Mouse (Mus musculus) testis, postnatal 10 days (tissue): Measurements from ENCODE around the gene Dop1a.

Experiments used
- DNase-seq: peaks from one replicate; pipeline ENCODE4 v3.0.0; 2021; ENCODE audit warnings: low spot score

The Dop1a gene

DNA sequence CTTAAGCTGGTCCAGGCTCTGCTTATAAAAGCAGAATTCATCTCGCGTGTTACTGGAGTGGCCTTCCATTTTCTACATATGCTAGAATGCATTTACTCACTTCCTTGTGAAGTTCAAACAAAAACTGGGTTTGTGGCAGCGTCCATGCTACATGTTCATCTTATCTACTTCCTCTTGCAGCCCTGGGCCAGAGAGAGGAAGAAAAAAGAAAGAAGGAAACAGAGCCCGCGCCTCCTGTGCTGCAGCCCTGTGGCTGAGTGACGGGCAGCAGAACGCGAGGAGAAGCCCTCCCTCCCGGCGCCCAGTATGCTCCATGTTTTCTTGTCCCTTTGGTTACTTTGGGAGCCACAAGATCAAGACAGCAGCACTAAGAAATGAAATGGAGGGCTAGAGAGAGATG lies 112.7 kb downstream of the Dop1a start:
- DNase-seq: no peak

GRCm38 (mm10) chr9:86583740-86584139 lies 116.8 kb downstream of the Dop1a start:
- DNase-seq: peak; percentile 72

DNA sequence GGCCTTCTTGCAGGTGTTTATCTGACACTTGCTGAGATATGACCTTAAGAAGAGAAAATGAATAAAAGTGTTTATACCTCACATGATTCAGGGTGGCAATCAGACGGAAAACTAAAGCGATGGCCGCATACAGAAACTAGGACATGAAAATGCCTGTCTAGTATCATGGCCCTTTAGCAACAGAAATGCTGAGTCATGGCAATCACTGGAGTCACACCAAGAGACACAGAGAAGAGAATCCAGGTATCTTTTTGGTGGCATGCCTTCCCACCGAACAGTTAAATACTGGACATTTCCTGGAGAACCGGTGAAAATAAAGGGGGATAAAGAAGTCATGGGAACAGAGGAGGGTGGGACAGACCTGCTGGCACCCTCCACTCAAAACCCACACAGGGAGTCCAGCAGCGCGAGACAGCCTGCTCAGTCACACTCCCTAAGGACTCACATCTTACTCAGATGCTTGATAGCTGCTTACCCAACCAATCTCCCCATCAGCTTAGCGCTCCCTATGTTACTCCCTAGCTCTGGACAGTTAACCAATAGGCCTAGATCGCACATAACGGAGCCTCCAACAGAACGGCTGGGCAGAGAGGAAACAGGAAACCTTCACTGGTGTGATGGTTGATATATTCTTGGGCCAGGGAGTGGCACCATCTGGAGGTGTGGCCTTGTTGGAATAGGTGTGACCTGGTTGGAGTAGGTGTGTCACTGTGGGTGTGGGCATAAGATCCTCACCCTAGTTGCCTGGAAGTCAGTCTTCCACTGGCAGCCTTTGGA lies 120.3 kb downstream of the Dop1a start:
- DNase-seq: peak; percentile 32

DNA sequence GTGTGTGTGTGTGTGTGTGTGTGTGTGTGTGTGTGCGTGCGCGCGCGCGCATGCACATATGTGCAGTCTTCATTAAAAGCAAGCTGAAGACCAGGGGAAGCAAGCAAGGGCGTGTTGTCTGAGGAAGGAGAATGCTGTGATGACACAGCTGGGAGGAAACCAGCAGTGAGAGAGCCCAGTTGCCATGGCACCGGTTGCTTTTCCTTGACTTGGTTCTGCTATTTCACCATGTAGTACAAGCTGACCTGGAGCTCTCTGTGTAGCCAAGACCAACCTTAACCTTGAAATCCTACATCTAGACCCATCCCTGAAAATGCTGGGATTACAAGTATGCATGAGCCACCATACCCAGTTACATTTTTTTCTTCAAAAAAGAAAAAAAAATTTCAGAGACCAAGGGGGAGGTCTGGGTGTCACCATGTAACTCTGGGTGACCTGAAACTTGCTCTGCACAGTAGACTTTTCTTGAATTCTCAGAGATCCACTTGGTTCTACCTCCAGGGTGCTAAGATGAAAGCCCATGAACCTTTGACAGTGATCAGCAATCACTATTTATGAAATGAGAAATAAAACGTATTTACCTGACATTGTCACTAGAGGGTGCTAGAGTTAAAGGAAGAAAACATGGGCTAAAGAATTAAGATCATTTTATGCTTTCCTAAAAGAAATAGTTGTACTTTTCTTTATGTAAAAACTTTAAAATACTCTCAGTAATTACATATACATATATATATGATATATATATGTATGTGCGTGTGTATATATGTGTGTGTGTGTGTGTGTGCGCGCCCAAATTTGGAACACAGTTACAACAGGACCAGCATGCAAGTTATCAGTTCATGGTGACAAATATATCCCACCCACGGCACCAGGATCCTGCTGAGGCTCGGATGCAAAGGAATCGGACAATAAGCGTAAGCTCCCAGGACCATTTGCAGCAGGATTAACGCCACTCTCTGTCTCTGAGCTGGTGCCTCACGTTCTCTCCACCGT lies 126.0 kb downstream of the Dop1a start:
- peak; percentile 36 for DNase-seq

DNA sequence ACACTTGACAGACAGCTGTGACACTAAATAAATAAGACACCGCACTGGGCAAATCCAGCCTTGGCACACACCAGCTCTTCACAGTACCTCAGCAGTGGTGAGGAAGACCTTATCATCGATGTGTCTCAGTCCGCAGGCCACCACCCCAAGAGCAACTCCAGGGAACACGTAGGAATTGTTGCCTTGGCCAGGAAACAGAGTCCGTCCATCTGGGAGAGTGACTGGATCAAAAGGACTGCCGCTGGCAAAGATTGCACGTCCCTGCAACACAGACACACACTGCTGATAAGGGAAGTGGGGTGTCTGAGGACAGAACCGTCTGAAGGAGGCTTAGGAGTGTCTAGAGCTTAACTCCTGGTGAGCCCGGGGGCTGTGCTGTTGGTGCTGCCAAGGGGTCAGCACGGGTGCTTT lies 127.4 kb downstream of the Dop1a start:
- peak; percentile 50 for DNase-seq

DNA sequence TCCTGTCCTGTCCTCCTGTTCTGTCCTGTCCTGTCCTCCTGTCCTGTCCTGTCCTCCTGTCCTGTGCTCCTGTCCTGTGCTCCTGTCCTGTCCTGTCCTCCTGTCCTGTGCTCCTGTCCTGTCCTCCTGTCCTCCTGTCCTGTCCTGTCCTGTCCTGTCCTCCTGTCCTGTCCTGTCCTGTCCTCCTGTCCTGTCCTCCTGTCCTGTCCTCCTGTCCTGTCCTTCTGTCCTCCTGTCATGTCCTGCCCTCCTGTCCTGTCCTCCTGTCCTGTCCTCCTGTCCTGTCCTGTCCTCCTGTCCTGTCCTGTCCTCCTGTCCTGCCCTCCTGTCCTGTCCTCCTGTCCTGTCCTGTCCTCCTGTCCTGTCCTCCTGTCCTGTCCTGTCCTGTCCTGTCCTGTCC lies 130.0 kb downstream of the Dop1a start:
- DNase-seq: peak; percentile 12

DNA sequence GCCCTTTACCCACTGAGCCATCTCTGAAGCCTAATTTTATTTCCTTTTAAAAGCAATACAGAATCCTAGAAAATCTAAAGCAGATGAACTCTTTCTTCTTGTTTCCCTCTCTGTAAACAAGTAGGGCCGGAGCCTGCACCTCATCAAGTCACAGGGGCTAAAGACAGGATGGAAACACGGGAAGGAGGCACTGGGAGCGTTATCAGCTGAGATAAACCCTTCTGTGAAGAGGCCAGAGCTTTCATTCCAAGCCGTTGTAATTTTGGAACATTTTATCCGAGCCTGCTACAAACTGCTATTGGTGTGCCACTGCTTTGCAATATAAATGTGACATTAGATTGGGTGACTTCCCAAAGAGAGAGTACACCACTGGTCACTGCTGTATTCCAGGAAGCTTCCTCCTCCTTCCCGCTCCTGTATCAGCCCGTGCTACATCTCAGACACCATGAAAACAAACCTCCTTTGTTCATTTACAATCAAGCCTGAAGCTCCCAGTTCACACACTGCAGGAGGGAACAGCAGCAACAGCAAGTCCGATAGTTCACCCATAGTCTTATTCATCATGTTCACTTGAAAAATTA lies 132.9 kb downstream of the Dop1a start:
- no peak for DNase-seq
